Mouse (Mus musculus): ENCODE measurements around the gene Cyth2.

- no peak for TF ChIP-seq CTCF (conservative IDR thresholded peaks at IDR 0.05 in 1 of 2, IDR thresholded peaks at IDR 0.05 in 1 of 2; ENCODE audit: low read depth in 2 of 2, low read length in 2 of 2)
- no peak for TF ChIP-seq MAFK (IDR thresholded peaks at IDR 0.05; ENCODE audit: insufficient replicate concordance, low read length)
- TF ChIP-seq ELF1 (IDR thresholded peaks at IDR 0.05; ENCODE audit: low read depth, low read length), result no peak
- no peak for TF ChIP-seq RCOR1 (conservative IDR thresholded peaks at IDR 0.05; ENCODE audit: low read depth, low read length)
- no peak for TF ChIP-seq POLR2A (IDR thresholded peaks at IDR 0.05; ENCODE audit: low read depth, low read length)
Observed at GRCm38 (mm10) chr7:45809276-45810075, 4.9 kb downstream of the Cyth2 start.

Data from CH12.LX (cell line).